Mouse (Mus musculus): Measurements from ENCODE around the gene Mbd3l2.
"Not testable (repeated sequence)": the region's sequence is repeated elsewhere in the genome, so short reads cannot be mapped to it uniquely, and the experiment has no call there.

Mbd3l2 gene

GRCm38 (mm10) chr9:18430354-18430753 lies at the start of gene Mbd3l2:
Gene Mbd3l2, plus strand, starts transcription at chr9:18430654.
- DNase-seq: no peak

GRCm38 (mm10) chr9:18385782-18386181 lies 44.7 kb upstream of the Mbd3l2 start:
- DNase-seq: no peak

- DNase-seq: no peak
Observed at GRCm38 (mm10) chr9:18399629-18400028, 30.8 kb upstream of the Mbd3l2 start.

DNA sequence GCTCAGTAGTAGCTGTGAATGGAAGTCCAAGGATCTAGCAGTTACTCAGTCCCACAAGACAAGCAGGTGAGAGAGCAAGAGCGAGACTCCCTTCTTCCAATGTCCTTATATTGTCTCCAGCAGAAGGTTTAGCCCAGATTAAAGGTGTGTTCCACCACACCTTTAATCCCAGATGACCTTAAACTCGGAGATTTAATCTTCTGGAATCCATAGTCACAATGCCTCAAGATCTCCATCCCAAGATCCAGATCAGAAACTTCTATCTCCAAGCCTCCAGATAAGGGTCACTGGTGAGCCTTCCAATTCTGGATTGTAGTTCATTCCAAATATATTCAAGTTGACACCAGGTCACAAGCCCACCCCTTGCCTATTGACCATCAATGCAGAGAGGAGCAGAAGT lies 27.6 kb upstream of the Mbd3l2 start, which contains the start of gene Naalad2:
TSS of gene Naalad2 (minus strand) at position 101 of the 400 bp plus-strand sequence.
- not testable (repeated sequence) for DNase-seq

DNA sequence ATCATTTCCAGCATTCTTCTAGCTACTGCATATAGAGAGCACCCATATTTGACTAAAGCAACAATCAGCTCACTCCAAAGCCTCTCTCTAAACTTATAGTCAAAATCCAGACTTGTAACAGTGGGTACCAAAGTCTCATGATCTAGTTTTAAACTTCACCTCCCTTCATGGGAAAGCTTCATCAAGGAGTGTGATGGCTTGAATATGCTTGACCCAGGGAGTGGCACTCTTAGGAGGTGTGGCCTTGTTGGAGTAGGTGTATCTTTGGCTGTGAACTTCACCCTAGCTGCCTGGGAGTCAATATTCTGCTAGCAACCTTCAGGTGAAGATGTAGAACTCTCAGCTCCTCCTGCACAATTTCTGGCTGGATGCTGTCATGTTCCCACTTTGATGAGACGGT lies 26.3 kb upstream of the Mbd3l2 start, which contains the start of gene Ubtfl1:
TSS of gene Ubtfl1 (plus strand) at position 301 of the 400 bp plus-strand sequence.
- no peak for DNase-seq

GRCm38 (mm10) chr9:18412371-18412770 lies 18.1 kb upstream of the Mbd3l2 start:
- not testable (repeated sequence) for DNase-seq

GRCm38 (mm10) chr9:18431687-18432086 lies 1.2 kb downstream of the Mbd3l2 start:
- no peak for DNase-seq

DNA sequence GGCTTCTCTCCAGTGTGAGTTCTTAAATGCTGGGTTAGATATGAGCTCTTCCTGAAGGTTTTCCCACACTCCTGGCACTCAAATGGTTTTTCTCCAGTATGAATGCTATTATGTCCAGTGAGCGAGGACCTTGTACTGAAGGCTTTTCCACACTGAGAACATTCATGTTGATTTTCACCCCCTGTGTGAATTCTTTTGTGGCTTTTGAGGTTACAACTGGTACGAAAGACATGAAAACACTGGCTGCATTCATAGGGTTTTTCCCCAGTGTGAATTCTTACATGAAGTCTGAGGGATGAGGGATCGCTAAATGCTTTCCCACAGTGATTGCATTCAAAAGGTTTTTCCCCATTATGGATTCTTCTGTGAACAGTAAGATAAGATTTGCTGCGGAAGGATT lies 26.1 kb downstream of the Mbd3l2 start:
- DNase-seq: no peak

GRCm38 (mm10) chr9:18467350-18467749 lies 36.9 kb downstream of the Mbd3l2 start:
- no peak for DNase-seq

GRCm38 (mm10) chr9:18468005-18468404 lies 37.6 kb downstream of the Mbd3l2 start:
- peak; percentile 1 for DNase-seq

DNA sequence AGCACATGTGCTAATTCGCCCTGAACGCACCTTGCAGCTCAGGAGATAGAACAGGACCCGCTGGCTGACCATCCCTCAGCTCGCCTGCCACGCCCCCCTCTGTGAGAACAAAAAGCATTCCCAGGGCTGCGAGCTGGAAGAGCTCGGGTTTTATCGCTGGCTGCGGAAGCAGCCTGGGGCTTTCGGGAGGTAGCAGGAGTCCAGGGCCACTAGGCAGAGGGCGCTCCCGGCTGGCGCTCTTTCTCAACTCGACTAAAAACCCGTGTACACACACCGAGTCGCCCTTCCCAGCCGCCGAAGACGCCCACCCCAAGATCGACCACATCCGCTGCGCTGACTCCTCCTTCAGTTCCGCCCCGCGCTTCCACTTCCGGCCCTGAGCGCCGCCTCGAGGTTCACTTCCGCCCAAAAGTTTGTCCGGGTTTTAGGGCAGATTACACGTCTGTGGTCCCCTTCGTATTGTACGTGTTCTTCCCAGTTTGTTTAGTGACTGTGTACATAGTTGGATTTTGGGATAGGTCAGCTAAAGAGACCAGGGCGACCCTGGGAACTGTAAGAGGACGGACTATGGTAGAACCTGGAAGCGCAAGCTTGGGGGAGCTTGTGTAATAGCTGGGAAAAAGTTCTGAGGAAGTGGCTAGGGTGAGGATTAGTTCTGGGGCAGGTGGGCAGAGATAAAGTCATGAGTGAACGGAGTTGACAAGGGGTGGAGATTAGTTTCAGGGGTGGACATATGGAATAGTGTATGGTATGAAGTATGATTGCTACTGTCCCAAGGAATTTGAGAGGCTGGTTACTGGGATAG lies 43.1 kb downstream of the Mbd3l2 start:
- DNase-seq: peak; percentile 75

DNA sequence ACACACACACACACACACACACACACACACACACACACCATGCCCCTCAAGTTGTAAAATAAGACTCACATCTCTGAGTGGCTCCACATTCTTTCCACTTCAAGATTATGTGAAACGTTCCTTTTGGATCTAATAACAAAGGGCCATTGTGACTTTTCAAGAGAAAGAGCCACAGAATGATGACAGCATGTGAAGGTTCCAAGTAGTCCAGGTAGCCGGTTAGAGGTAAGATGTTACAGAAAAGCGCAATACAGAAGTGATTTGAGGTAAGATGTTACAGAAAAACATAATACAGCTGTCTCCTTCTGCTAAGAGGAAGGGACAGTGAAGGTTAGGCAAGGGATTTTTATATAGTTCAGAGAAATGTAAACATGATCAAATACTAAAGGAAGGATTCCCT lies 47.7 kb downstream of the Mbd3l2 start, which contains the start of the genes Zfp558 and Mbd3l1:
TSS of gene Zfp558 (minus strand) at position 101 of the 400 bp plus-strand sequence.
TSS of gene Mbd3l1 (plus strand) at position 192 of the 400 bp plus-strand sequence.
- no peak for DNase-seq

Data from lung, postnatal 36 days (tissue).